Mouse (Mus musculus) layer of hippocampus, postnatal 10 days (tissue): ENCODE measurements around the gene Olfr344. TPM values are rescaled to one million over a fixed set of nuclear protein-coding genes. Genes with fewer than 3 reads are reported as not detected.

Source experiments
- DNase-seq, 2 experiments: peaks; one replicate each; pipeline ENCODE4 v3.0.0; 2021; ENCODE audit warnings: low spot score in 2 of 2
- long read RNA-seq: library from polyadenylated mRNA; stranded (forward); transcript quantifications from one replicate; pipeline ENCODE4 v2.0.0, GENCODE M21; 2023
- total RNA-seq, 2 experiments: library from RNA; stranded (reverse); gene quantifications; 2 replicates each; pipeline ENCODE4 v1.2.3; 2021

Olfr344 gene
- total RNA-seq: not detected
- long read RNA-seq: 0 reads

GRCm38 (mm10) chr2:36566362-36566761 is at the start of gene Olfr344:
Gene Olfr344, plus strand, starts transcription at chr2:36566662.
- DNase-seq: no peak

- DNase-seq: no peak
These were observed 41.8 kb upstream of the Olfr344 start, which contains the start of gene Olfr342 for GRCm38 (mm10) chr2:36524698-36525097. Gene Olfr342, plus strand, starts transcription at chr2:36524998.

GRCm38 (mm10) chr2:36565156-36565555 is 1.3 kb upstream of the Olfr344 start:
- no peak for DNase-seq

- DNase-seq: no peak
These were observed 560 bp downstream of the Olfr344 start for GRCm38 (mm10) chr2:36567022-36567421.

- DNase-seq: no peak
These were observed 1.4 kb downstream of the Olfr344 start for GRCm38 (mm10) chr2:36567845-36568244.

Other genes with a start within 250 kb of the Olfr344 start
- not detected for gene Olfr338, start 193.1 kb upstream of the Olfr344 start, total RNA-seq
- not detected for gene Olfr339, start 147.7 kb upstream of the Olfr344 start, total RNA-seq
- not detected for gene Olfr340, start 114.1 kb upstream of the Olfr344 start, total RNA-seq
- gene Olfr341, start 84.2 kb upstream of the Olfr344 start, total RNA-seq: not detected
- gene Olfr342, start 41.7 kb upstream of the Olfr344 start, total RNA-seq: not detected
- gene Olfr345, start 73.4 kb downstream of the Olfr344 start, total RNA-seq: not detected
- gene Olfr346, start 119.1 kb downstream of the Olfr344 start, total RNA-seq: not detected
- not detected for gene Olfr347, start 165.2 kb downstream of the Olfr344 start, total RNA-seq
- not detected for gene Olfr348, start 217.6 kb downstream of the Olfr344 start, total RNA-seq
- gene Olfr50, start 223.9 kb downstream of the Olfr344 start, total RNA-seq: not detected